Mouse (Mus musculus) right cerebral cortex, postnatal 4 days (tissue): ENCODE measurements around the gene Btf3l4.
A peak's percentile ranks its signal among the peaks of the same experiment; 100 is the strongest.

ENCODE experiments used
- DNase-seq: peaks from one replicate; pipeline ENCODE4 v3.0.0-alpha.2; 2022

The Btf3l4 gene

GRCm38 (mm10) chr4:108832916-108833827 lies at the start of gene Btf3l4:
Gene Btf3l4 (minus strand): TSS chr4:108833614.
- DNase-seq = peak; percentile 89

- peak; percentile 64 for DNase-seq
Measured at GRCm38 (mm10) chr4:108878963-108879822, 45.8 kb upstream of the Btf3l4 start, which contains the start of gene Rab3b. Gene Rab3b (plus strand): TSS chr4:108879063.

- DNase-seq = no peak
Measured at GRCm38 (mm10) chr4:108877901-108878300, 44.5 kb upstream of the Btf3l4 start.

- no peak for DNase-seq
Measured at GRCm38 (mm10) chr4:108873746-108874145, 40.3 kb upstream of the Btf3l4 start.

- DNase-seq = peak; percentile 85
Measured at GRCm38 (mm10) chr4:108869730-108870374, 36.4 kb upstream of the Btf3l4 start.

- no peak for DNase-seq
Measured at GRCm38 (mm10) chr4:108866806-108867205, 33.4 kb upstream of the Btf3l4 start.

GRCm38 (mm10) chr4:108848505-108848848 lies 15.1 kb upstream of the Btf3l4 start, which contains the start of gene A730015C16Rik:
Gene A730015C16Rik (minus strand): TSS chr4:108848619.
- DNase-seq = peak; percentile 26

- peak; percentile 74 for DNase-seq
Measured at GRCm38 (mm10) chr4:108847715-108848504, 14.5 kb upstream of the Btf3l4 start, which contains the start of gene Kti12. Gene Kti12 (plus strand): TSS chr4:108847785.

- no peak for DNase-seq
Measured at GRCm38 (mm10) chr4:108845824-108846569, 12.6 kb upstream of the Btf3l4 start.

GRCm38 (mm10) chr4:108843336-108843735 lies 9.9 kb upstream of the Btf3l4 start:
- no peak for DNase-seq

- no peak for DNase-seq
Measured at GRCm38 (mm10) chr4:108841920-108842578, 8.6 kb upstream of the Btf3l4 start.

GRCm38 (mm10) chr4:108838031-108838430 lies 4.6 kb upstream of the Btf3l4 start:
- DNase-seq = no peak

GRCm38 (mm10) chr4:108835496-108835895 lies 2.1 kb upstream of the Btf3l4 start:
- no peak for DNase-seq

- peak; percentile 21 for DNase-seq
Measured at GRCm38 (mm10) chr4:108834971-108835311, 1.5 kb upstream of the Btf3l4 start.

GRCm38 (mm10) chr4:108834115-108834970 lies 929 bp upstream of the Btf3l4 start, which contains the start of gene Txndc12:
Gene Txndc12 (plus strand): TSS chr4:108834601.
- DNase-seq = peak; percentile 69

- no peak for DNase-seq
Measured at GRCm38 (mm10) chr4:108833828-108834114, 357 bp upstream of the Btf3l4 start.

- DNase-seq = no peak
Measured at GRCm38 (mm10) chr4:108830698-108831097, 2.7 kb downstream of the Btf3l4 start.

GRCm38 (mm10) chr4:108826643-108827042 lies 6.8 kb downstream of the Btf3l4 start:
- DNase-seq = no peak

GRCm38 (mm10) chr4:108826096-108826495 lies 7.3 kb downstream of the Btf3l4 start:
- no peak for DNase-seq

GRCm38 (mm10) chr4:108825677-108826076 lies 7.7 kb downstream of the Btf3l4 start:
- DNase-seq = no peak
